Mouse (Mus musculus): ENCODE measurements at regions not wholly inside any gene's neighbourhood (a gene's known extent, or its start where the extent isn't known, plus 50 kb on each side); places are given as distances from the start of the nearest gene placed in this dataset.

DNA sequence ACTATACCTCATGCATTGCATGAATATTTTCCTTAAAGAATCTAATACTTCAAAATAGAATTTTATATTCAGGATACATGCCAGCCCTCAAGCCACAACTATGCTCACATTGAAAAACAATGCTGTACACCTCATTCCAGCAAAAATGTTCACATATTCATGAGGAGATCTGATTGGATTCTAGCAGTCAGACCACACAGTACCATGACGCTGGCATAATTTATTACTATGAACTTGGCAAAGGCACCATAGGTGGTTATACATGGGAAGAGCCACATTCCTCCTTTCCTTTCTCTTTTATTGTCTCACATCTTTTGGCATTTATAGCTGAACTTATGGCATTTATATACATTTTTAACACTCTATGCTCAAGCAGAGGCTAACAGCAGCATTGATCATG, 499.8 kb upstream of the Adamts5 start:
- Histone ChIP-seq H3K27ac (no peak overlapping the region), H3K4me1 (no peaks in the 10 kb centered on the region), H3K9me3 (replicated peaks) (no peaks in the 10 kb centered on the region), H3K36me3 (no peaks in the 10 kb centered on the region), H3K4me3 (no peak overlapping the region), H3K4me2 (replicated peaks) (no peak overlapping the region), H3K9ac (no peak overlapping the region), H3K27me3 (no peaks in the 10 kb centered on the region)
- WGBS = 78% methylated on average over 1 of the region's 1 CpGs
- no peak for ATAC-seq (ENCODE audit: low FRiP score)

- no peaks in the 10 kb centered on the region for H3K27me3 ChIP-seq
- H3K27ac ChIP-seq = no peak overlapping the region
- no peaks in the 10 kb centered on the region for H3K9me3 ChIP-seq (replicated peaks)
- no peak overlapping the region for H3K4me3 ChIP-seq
- H3K4me1 ChIP-seq = no peaks in the 10 kb centered on the region
- no peaks in the 10 kb centered on the region for H3K36me3 ChIP-seq
- ATAC-seq (ENCODE audit: low FRiP score) = no peak
- H3K9ac ChIP-seq = no peak overlapping the region
- no peak overlapping the region for H3K4me2 ChIP-seq (replicated peaks)
- WGBS = 86% methylated on average over 1 of the region's 1 CpGs
These were observed 497.7 kb upstream of the Adamts5 start for GRCm38 (mm10) chr16:86399288-86399687.

DNA sequence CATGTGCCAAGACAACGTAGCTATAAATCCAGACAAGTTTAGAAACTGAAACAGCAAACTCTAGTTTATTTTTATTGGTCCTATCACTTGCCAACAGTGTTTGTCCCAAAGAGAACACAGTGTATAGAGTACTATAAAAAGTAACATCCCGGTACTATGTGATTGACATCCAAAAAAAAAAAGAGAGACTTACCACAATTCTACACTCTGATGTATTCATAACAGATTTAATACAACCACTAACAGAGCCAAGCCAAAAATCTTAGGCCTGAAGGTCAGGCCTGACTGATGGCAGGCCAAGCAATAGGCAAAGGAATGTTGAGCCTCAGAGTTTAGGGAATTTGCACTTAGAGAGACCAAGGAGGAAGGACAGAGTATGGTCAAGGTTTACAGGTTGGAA, 495.9 kb upstream of the Adamts5 start:
- Histone ChIP-seq H3K27ac (no peak overlapping the region), H3K9me3 (replicated peaks) (no peaks in the 10 kb centered on the region), H3K4me3 (no peak overlapping the region), H3K36me3 (no peaks in the 10 kb centered on the region), H3K27me3 (no peaks in the 10 kb centered on the region), H3K4me2 (replicated peaks) (no peak overlapping the region), H3K9ac (no peak overlapping the region), H3K4me1 (no peaks in the 10 kb centered on the region)
- no peak for ATAC-seq (ENCODE audit: low FRiP score)
- 87% methylated on average over 2 of the region's 2 CpGs for WGBS

- Histone ChIP-seq H3K4me2 (replicated peaks) (no peak overlapping the region), H3K9ac (no peak overlapping the region), H3K4me3 (no peak overlapping the region), H3K27me3 (no peaks in the 10 kb centered on the region), H3K36me3 (no peaks in the 10 kb centered on the region), H3K9me3 (replicated peaks) (no peaks in the 10 kb centered on the region), H3K27ac (no peak overlapping the region), H3K4me1 (no peaks in the 10 kb centered on the region)
- 83% methylated on average over 3 of the region's 3 CpGs for WGBS
- ATAC-seq (ENCODE audit: low FRiP score) = no peak
These were observed 487.6 kb upstream of the Adamts5 start for GRCm38 (mm10) chr16:86389063-86389723.

DNA sequence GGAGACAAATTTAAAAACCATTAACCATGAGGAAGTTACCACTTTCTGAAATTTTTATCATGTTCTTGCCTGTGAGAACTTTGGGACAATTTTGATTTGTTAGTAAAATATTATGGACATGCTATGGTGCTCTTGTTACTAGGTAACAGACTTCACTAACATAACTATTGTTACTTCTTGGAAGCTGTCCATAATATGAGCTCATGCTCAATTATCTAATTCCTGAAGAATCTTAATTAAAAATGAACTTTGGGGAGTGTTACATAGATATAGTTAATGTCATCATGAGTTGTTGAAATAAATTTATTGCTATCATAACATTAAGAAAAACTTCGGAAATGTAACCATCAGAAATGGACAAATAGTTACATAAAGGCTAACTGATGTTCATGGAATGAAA, 486.5 kb upstream of the Adamts5 start:
- H3K4me2 ChIP-seq (replicated peaks) = no peak overlapping the region
- no peaks in the 10 kb centered on the region for H3K4me1 ChIP-seq
- H3K9ac ChIP-seq = no peak overlapping the region
- no peak overlapping the region for H3K4me3 ChIP-seq
- ATAC-seq (ENCODE audit: low FRiP score) = no peak
- no peak overlapping the region for H3K27ac ChIP-seq
- no peaks in the 10 kb centered on the region for H3K9me3 ChIP-seq (replicated peaks)
- no peaks in the 10 kb centered on the region for H3K36me3 ChIP-seq
- no peaks in the 10 kb centered on the region for H3K27me3 ChIP-seq
- WGBS = 95% methylated on average over 1 of the region's 1 CpGs

DNA sequence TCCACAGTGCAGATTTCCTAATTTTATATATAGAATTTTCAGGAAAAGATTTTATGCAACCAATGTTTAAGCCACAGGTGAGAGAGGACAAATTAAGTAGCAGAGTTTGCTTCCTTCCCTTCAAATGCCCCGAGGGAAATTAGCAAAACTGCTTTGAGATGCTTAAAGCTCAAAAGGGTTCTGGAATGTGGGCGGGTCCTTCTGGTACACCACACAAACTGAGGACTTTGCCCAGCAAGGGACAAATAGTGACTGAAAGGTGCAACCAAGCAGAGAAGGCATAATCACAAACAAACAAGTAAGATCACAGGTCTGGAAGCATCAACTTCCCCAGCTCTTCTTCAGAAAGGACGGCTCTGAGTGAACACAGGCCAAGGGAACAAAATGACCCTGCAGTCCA, 476.4 kb upstream of the Adamts5 start:
- Histone ChIP-seq H3K4me3 (no peak overlapping the region), H3K4me2 (replicated peaks) (no peak overlapping the region), H3K27ac (no peak overlapping the region), H3K9ac (no peak overlapping the region), H3K9me3 (replicated peaks) (no peaks in the 10 kb centered on the region), H3K4me1 (no peaks in the 10 kb centered on the region), H3K36me3 (no peaks in the 10 kb centered on the region), H3K27me3 (no peaks in the 10 kb centered on the region)
- ATAC-seq (ENCODE audit: low FRiP score) = no peak
- WGBS = 31% methylated on average over 3 of the region's 3 CpGs

GRCm38 (mm10) chr16:86371652-86372051, 470.0 kb upstream of the Adamts5 start:
- no peaks in the 10 kb centered on the region for H3K9me3 ChIP-seq (replicated peaks)
- no peak for ATAC-seq (ENCODE audit: low FRiP score)
- no peaks in the 10 kb centered on the region for H3K4me1 ChIP-seq
- H3K4me2 ChIP-seq (replicated peaks) = no peak overlapping the region
- H3K27me3 ChIP-seq = no peaks in the 10 kb centered on the region
- H3K4me3 ChIP-seq = no peak overlapping the region
- no peaks in the 10 kb centered on the region for H3K36me3 ChIP-seq
- 70% methylated on average over 4 of the region's 4 CpGs for WGBS
- H3K27ac ChIP-seq = no peak overlapping the region
- H3K9ac ChIP-seq = no peak overlapping the region

DNA sequence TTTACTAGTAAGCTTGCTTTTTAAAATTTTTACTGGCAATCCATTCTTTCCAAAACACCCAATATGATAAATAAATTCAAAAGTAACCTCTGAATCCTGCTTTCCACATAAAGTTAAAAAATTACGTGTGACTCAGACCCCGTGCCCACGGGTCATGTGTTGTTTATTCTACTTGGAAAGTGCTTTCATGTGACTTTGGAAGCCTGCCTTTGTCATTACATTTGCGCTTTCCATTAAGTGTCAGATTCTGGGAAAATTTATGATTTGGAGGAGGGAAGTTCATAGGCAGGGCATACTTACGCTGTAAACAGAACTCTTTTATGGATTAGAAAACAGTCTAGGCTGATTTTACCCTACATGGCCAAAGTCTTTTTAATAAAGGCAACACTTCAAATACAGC, 466.8 kb upstream of the Adamts5 start:
- Histone ChIP-seq H3K9me3 (replicated peaks) (no peaks in the 10 kb centered on the region), H3K27ac (no peak overlapping the region), H3K4me1 (no peaks in the 10 kb centered on the region), H3K4me3 (no peak overlapping the region), H3K9ac (no peak overlapping the region), H3K27me3 (no peaks in the 10 kb centered on the region), H3K4me2 (replicated peaks) (no peak overlapping the region), H3K36me3 (no peaks in the 10 kb centered on the region)
- WGBS = 83% methylated on average over 5 of the region's 5 CpGs
- ATAC-seq (ENCODE audit: low FRiP score) = no peak

DNA sequence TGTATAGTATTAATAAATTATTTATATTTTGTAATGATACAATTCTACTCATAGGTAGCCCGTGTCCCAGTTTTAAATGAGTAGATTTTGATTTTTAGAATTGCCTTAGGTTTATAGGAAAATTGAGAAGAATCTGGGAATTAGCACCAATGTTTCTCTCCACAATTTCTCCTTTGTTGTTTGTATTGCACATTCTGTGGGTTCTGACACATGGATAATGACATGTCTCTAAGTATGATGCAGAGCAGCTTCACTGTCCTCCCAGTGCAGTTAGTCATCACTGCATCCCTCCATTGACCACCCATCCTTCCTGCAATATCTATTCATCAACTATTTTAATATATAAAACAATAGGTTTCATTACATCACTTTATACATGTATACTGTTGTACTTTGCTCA, 464.6 kb upstream of the Adamts5 start:
- WGBS = 96% methylated on average over 1 of the region's 1 CpGs
- no peaks in the 10 kb centered on the region for H3K9me3 ChIP-seq (replicated peaks)
- H3K4me1 ChIP-seq = no peaks in the 10 kb centered on the region
- no peak overlapping the region for H3K27ac ChIP-seq
- H3K4me3 ChIP-seq = no peak overlapping the region
- no peak overlapping the region for H3K4me2 ChIP-seq (replicated peaks)
- ATAC-seq (ENCODE audit: low FRiP score) = no peak
- no peak overlapping the region for H3K9ac ChIP-seq
- H3K36me3 ChIP-seq = no peaks in the 10 kb centered on the region
- no peaks in the 10 kb centered on the region for H3K27me3 ChIP-seq

DNA sequence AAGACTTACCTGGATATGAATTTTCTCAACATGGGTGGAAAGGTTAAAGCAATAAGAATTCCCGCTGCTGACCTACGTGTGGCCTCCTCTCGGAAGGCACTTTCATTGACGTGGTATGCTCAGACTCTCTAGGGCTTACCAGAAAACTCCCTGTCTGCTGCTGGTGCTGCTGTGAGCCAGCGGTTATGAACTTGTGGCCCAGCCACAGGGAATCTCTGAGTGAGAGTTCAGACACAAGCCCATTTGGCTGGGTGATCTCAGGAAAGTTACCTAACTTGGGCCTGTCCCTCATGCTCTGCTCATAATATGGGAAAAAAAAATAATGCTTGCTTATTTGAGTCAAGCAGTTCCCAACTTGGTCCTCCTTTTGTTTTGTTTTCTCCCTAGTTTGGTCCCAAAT, 459.5 kb upstream of the Adamts5 start:
- H3K27ac ChIP-seq = no peak overlapping the region
- H3K4me2 ChIP-seq (replicated peaks) = no peak overlapping the region
- ATAC-seq (ENCODE audit: low FRiP score) = no peak
- 79% methylated on average over 5 of the region's 5 CpGs for WGBS
- H3K27me3 ChIP-seq = no peaks in the 10 kb centered on the region
- H3K4me3 ChIP-seq = no peak overlapping the region
- no peaks in the 10 kb centered on the region for H3K9me3 ChIP-seq (replicated peaks)
- no peaks in the 10 kb centered on the region for H3K4me1 ChIP-seq
- H3K9ac ChIP-seq = no peak overlapping the region
- no peaks in the 10 kb centered on the region for H3K36me3 ChIP-seq

DNA sequence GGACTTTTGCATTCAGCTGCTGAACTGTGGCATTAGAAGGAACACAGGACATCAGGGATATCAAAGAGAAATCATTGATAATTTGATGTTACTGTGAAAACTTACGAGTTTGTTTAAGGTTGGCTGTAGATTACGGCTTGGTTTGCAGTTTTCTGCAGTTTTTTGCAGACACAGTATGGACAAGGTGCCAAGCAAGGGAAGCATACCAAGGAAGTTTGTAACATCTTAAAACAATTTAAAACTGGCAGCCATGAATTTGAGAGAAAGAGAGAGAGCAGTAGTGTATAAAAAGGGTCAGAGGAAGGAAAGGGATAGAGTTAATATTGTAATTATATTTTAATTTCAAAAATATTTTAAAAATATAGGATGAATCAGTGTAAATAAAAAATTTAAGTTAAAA, 453.4 kb upstream of the Adamts5 start:
- 78% methylated on average over 2 of the region's 2 CpGs for WGBS
- no peaks in the 10 kb centered on the region for H3K36me3 ChIP-seq
- H3K9ac ChIP-seq = no peak overlapping the region
- no peak overlapping the region for H3K27ac ChIP-seq
- H3K27me3 ChIP-seq = no peaks in the 10 kb centered on the region
- H3K9me3 ChIP-seq (replicated peaks) = no peaks in the 10 kb centered on the region
- no peak overlapping the region for H3K4me3 ChIP-seq
- no peaks in the 10 kb centered on the region for H3K4me1 ChIP-seq
- no peak overlapping the region for H3K4me2 ChIP-seq (replicated peaks)
- no peak for ATAC-seq (ENCODE audit: low FRiP score)

DNA sequence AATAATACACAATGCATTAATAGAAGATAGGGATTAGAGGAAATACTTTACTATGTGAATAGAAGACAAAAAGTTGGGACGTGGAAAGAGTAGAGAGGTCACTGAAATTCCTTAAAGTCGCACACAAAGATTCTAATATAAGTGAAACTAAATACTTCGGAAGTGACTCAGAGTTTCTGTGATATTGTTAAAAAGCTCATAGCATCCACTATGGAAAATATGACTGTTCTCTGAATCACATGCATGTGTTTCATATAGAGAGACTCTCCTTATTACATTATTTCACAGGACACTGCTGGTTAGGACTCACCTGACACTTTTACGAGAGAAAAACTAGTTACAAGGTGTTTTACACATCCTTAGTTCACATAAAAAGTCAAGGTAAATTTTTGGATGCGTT, 446.1 kb upstream of the Adamts5 start:
- Histone ChIP-seq H3K4me2 (replicated peaks) (no peak overlapping the region), H3K4me3 (no peak overlapping the region), H3K27me3 (no peaks in the 10 kb centered on the region), H3K4me1 (no peaks in the 10 kb centered on the region), H3K36me3 (no peaks in the 10 kb centered on the region), H3K9ac (no peak overlapping the region), H3K9me3 (replicated peaks) (no peaks in the 10 kb centered on the region), H3K27ac (no peak overlapping the region)
- WGBS = 92% methylated on average over 5 of the region's 5 CpGs
- no peak for ATAC-seq (ENCODE audit: low FRiP score)

GRCm38 (mm10) chr16:86346916-86347315, 445.3 kb upstream of the Adamts5 start:
- H3K4me2 ChIP-seq (replicated peaks) = no peak overlapping the region

More at GRCm38 (mm10) chr16:86346916-86347315, 445.3 kb upstream of the Adamts5 start:
- H3K4me1 ChIP-seq = no peaks in the 10 kb centered on the region
- no peaks in the 10 kb centered on the region for H3K9me3 ChIP-seq (replicated peaks)
- H3K27me3 ChIP-seq = no peaks in the 10 kb centered on the region
- no peaks in the 10 kb centered on the region for H3K36me3 ChIP-seq
- H3K27ac ChIP-seq = no peak overlapping the region
- no peak for ATAC-seq (ENCODE audit: low FRiP score)
- H3K9ac ChIP-seq = no peak overlapping the region
- H3K4me3 ChIP-seq = no peak overlapping the region
- WGBS = 69% methylated on average over 3 of the region's 3 CpGs

Data from hindbrain, embryonic 12.5 days (tissue).